Mouse (Mus musculus): ENCODE data around the gene Ckap5.
"Not testable (repeated sequence)": the region's sequence is repeated elsewhere in the genome, so short reads cannot be mapped to it uniquely, and the experiment has no call there.

Gene Ckap5

DNA sequence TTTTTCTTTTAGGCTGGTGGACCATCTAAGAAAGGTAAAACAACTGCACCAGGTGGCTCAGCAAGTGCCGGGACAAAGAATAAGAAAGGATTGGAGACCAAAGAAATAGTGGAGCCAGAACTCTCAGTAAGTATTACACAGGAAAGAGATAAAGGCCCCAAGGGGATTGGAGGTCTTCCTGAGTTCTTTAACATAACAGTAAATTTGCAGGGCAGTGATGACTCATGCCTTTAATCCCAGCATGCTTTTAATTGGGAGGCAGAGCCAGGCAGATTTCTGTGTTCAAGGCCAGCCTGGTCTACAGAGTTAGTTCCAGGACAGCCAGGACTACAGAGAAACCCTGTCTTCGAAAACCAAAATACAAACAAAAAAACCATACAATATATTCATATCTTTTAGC, 41.6 kb downstream of the Ckap5 start:
- Histone ChIP-seq H3K36me3 (ENCODE audit: control insufficient read depth, insufficient read depth, low read length, poor library complexity, severe bottlenecking) (peaks cover 3% of the 10 kb centered on the region), H3K27me3 (ENCODE audit: control insufficient read depth, insufficient read depth, low read length, poor library complexity, severe bottlenecking) (no peaks in the 10 kb centered on the region)
- no peak for DNase-seq (ENCODE audit: low read depth, low spot score)

GRCm38 (mm10) chr2:91580894-91581293, 54.3 kb downstream of the Ckap5 start:
- Histone ChIP-seq H3K27me3 (ENCODE audit: control insufficient read depth, insufficient read depth, low read length, poor library complexity, severe bottlenecking) (no peaks in the 10 kb centered on the region), H3K36me3 (ENCODE audit: control insufficient read depth, insufficient read depth, low read length, poor library complexity, severe bottlenecking) (peaks cover 4% of the 10 kb centered on the region; the same call in 1 of the 2 replicates)
- DNase-seq (ENCODE audit: low read depth, low spot score), result no peak

DNA sequence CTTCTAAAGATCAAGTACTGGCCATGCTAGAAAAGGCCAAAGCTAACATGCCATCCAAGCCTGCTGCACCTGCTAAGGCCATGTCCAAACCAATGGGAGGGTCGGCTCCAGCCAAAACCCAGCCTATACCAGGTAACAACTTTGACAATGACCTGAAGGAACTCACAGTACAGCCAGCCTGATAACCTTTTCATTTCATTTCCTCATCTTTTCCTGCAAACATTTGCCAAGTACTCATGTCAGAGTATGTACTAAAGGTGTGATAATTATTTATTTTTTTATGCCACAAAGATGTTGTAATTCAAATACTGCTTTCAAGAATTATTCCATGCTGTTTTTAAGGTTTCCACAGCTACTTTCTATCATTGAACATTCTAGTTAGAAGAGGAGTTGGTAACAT, 59.7 kb downstream of the Ckap5 start:
- peaks cover 4% of the 10 kb centered on the region; the same call in 1 of the 2 replicates for H3K36me3 ChIP-seq (ENCODE audit: control insufficient read depth, insufficient read depth, low read length, poor library complexity, severe bottlenecking)
- DNase-seq (ENCODE audit: low read depth, low spot score), result no peak
- no peaks in the 10 kb centered on the region for H3K27me3 ChIP-seq (ENCODE audit: control insufficient read depth, insufficient read depth, low read length, poor library complexity, severe bottlenecking)

- H3K36me3 ChIP-seq (ENCODE audit: control insufficient read depth, insufficient read depth, low read length, poor library complexity, severe bottlenecking), result peaks cover 7% of the 10 kb centered on the region; the same call in 1 of the 2 replicates
- no peaks in the 10 kb centered on the region for H3K27me3 ChIP-seq (ENCODE audit: control insufficient read depth, insufficient read depth, low read length, poor library complexity, severe bottlenecking)
- DNase-seq (ENCODE audit: low read depth, low spot score), result no peak
These were observed 73.9 kb downstream of the Ckap5 start for GRCm38 (mm10) chr2:91600475-91600874.

- Histone ChIP-seq H3K27me3 (ENCODE audit: control insufficient read depth, insufficient read depth, low read length, poor library complexity, severe bottlenecking) (no peaks in the 10 kb centered on the region), H3K36me3 (ENCODE audit: control insufficient read depth, insufficient read depth, low read length, poor library complexity, severe bottlenecking) (peaks cover 4% of the 10 kb centered on the region; the same call in 1 of the 2 replicates)
- DNase-seq (ENCODE audit: low read depth, low spot score), result peak; percentile 24
These were observed 75.8 kb downstream of the Ckap5 start for GRCm38 (mm10) chr2:91602389-91602788.

GRCm38 (mm10) chr2:91609370-91609769, 82.8 kb downstream of the Ckap5 start:
- DNase-seq (ENCODE audit: low read depth, low spot score), result peak; percentile 9
- H3K36me3 ChIP-seq (ENCODE audit: control insufficient read depth, insufficient read depth, low read length, poor library complexity, severe bottlenecking); H3K27me3 ChIP-seq (ENCODE audit: control insufficient read depth, insufficient read depth, low read length, poor library complexity, severe bottlenecking): not testable (repeated sequence)

DNA sequence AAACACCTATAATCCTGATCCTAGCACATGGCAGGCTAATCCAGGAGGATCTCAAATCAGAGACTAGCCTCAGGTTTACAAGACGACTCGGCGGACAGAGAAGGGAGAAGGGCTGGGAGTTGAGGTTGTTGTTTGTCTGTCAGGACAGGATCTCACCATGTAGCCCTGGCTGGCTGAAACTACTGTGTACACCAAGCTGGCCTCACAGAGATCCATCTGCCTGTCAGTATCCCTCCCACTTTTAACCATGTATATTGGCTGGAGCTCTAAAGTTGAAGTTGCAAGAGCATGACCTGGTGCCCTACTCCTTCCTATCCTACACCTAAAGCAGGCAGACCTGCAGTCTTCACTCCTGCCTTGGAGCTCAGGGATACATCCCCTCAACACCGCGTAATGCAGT, 95.8 kb downstream of the Ckap5 start:
- Histone ChIP-seq H3K27me3 (ENCODE audit: control insufficient read depth, insufficient read depth, low read length, poor library complexity, severe bottlenecking) (no peaks in the 10 kb centered on the region), H3K36me3 (ENCODE audit: control insufficient read depth, insufficient read depth, low read length, poor library complexity, severe bottlenecking) (peaks cover 4% of the 10 kb centered on the region)
- no peak for DNase-seq (ENCODE audit: low read depth, low spot score)

- not testable (repeated sequence) for H3K27me3 ChIP-seq (ENCODE audit: control insufficient read depth, insufficient read depth, low read length, poor library complexity, severe bottlenecking); DNase-seq (ENCODE audit: low read depth, low spot score); H3K36me3 ChIP-seq (ENCODE audit: control insufficient read depth, insufficient read depth, low read length, poor library complexity, severe bottlenecking)
These were observed 96.8 kb downstream of the Ckap5 start for GRCm38 (mm10) chr2:91623366-91623765.

DNA sequence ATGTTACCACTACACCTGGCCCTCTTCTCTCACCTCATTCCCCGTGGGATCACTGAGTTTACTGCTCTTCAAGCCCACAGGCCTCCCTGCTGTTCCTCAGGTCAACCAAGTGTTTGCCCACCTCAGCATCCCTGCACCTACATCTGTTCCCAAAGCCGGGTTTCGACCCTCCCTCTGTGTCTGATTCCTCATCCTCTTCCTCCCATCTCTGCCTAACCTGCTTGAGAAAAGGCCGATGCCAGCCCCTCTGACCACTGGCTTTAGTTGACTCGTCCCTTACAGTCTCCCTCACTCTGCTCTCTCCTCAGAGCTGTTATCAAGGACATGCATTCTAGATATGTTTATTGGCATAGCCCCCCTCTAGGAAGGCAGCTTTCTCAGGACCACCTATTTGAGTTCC, 100.9 kb downstream of the Ckap5 start:
- Histone ChIP-seq H3K36me3 (ENCODE audit: control insufficient read depth, insufficient read depth, low read length, poor library complexity, severe bottlenecking) (no peaks in the 10 kb centered on the region), H3K27me3 (ENCODE audit: control insufficient read depth, insufficient read depth, low read length, poor library complexity, severe bottlenecking) (no peaks in the 10 kb centered on the region)
- no peak for DNase-seq (ENCODE audit: low read depth, low spot score)

- H3K27me3 ChIP-seq (ENCODE audit: control insufficient read depth, insufficient read depth, low read length, poor library complexity, severe bottlenecking), result no peaks in the 10 kb centered on the region
- no peaks in the 10 kb centered on the region for H3K36me3 ChIP-seq (ENCODE audit: control insufficient read depth, insufficient read depth, low read length, poor library complexity, severe bottlenecking)
- no peak for DNase-seq (ENCODE audit: low read depth, low spot score)
These were observed 101.6 kb downstream of the Ckap5 start for GRCm38 (mm10) chr2:91628171-91628570.

DNA sequence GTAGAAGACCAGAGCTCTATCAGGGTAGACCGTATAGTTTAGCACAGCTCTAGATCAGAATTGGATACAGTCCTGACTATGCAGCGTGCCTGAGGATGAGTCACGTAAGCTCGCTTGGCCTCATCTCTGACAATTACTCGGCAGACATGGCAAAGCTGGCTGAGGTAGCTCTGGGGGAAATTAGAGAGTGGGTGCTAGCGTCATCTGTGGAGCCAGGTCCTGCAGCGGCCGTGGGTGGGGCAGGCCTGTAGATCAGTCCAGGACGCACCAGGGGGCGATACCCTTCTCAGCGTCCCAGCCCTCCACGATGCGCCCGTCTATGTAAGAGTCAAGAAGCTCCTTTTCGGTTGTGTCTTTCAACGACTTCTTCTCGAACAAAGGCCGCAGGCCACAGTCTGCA, 103.1 kb downstream of the Ckap5 start:
- DNase-seq (ENCODE audit: low read depth, low spot score), result no peak
- Histone ChIP-seq H3K36me3 (ENCODE audit: control insufficient read depth, insufficient read depth, low read length, poor library complexity, severe bottlenecking) (no peaks in the 10 kb centered on the region), H3K27me3 (ENCODE audit: control insufficient read depth, insufficient read depth, low read length, poor library complexity, severe bottlenecking) (no peaks in the 10 kb centered on the region)

DNA sequence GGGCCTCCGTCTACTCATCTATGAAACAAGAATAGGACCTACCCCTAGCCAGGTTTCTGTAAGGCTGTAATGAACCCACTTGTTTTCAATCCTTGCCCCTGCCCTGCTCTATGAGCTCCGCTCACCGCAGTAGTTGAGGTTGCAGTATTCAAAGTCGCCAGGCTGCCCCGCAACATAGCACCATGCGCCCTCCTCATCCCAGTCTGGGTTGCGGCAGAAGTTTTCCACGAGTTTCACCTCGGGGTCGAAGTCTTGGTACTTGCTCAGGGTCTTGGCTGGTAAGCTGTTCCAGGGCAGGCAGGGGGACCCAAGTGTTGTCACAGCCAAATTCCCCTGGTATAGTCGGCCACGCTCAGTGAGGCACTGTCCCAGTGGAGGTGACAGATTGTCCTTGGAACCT, 103.8 kb downstream of the Ckap5 start:
- Histone ChIP-seq H3K36me3 (ENCODE audit: control insufficient read depth, insufficient read depth, low read length, poor library complexity, severe bottlenecking) (no peaks in the 10 kb centered on the region), H3K27me3 (ENCODE audit: control insufficient read depth, insufficient read depth, low read length, poor library complexity, severe bottlenecking) (no peaks in the 10 kb centered on the region)
- no peak for DNase-seq (ENCODE audit: low read depth, low spot score)

GRCm38 (mm10) chr2:91631826-91632225, 105.3 kb downstream of the Ckap5 start:
- H3K27me3 ChIP-seq (ENCODE audit: control insufficient read depth, insufficient read depth, low read length, poor library complexity, severe bottlenecking), result no peaks in the 10 kb centered on the region
- no peak for DNase-seq (ENCODE audit: low read depth, low spot score)
- H3K36me3 ChIP-seq (ENCODE audit: control insufficient read depth, insufficient read depth, low read length, poor library complexity, severe bottlenecking), result no peaks in the 10 kb centered on the region

DNA sequence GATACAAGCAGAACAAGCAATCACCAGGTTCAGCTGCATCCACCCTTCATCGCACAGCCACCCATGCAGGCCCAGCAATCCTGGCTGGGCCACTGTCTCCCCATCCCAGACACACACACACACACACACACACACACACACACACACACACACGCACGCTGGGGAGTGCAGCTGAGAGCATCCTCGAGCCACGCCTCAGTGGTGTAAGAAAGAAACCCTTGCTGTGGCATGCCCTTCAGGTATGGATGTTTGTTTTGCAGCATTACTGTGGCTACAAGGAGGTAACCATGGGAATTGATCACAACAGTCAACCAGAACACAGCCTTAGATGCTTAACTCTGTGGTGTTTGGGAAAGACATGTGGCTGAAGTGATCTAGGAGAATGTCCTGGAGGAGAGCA, 105.8 kb downstream of the Ckap5 start:
- DNase-seq (ENCODE audit: low read depth, low spot score), result no peak
- Histone ChIP-seq H3K36me3 (ENCODE audit: control insufficient read depth, insufficient read depth, low read length, poor library complexity, severe bottlenecking) (no peaks in the 10 kb centered on the region), H3K27me3 (ENCODE audit: control insufficient read depth, insufficient read depth, low read length, poor library complexity, severe bottlenecking) (no peaks in the 10 kb centered on the region)

GRCm38 (mm10) chr2:91633334-91633977, 106.9 kb downstream of the Ckap5 start:
- Histone ChIP-seq H3K27me3 (ENCODE audit: control insufficient read depth, insufficient read depth, low read length, poor library complexity, severe bottlenecking) (no peaks in the 10 kb centered on the region), H3K36me3 (ENCODE audit: control insufficient read depth, insufficient read depth, low read length, poor library complexity, severe bottlenecking) (no peaks in the 10 kb centered on the region)
- DNase-seq (ENCODE audit: low read depth, low spot score), result no peak

GRCm38 (mm10) chr2:91634841-91635240, 108.3 kb downstream of the Ckap5 start:
- H3K27me3 ChIP-seq (ENCODE audit: control insufficient read depth, insufficient read depth, low read length, poor library complexity, severe bottlenecking), result no peaks in the 10 kb centered on the region
- DNase-seq (ENCODE audit: low read depth, low spot score), result no peak
- no peaks in the 10 kb centered on the region for H3K36me3 ChIP-seq (ENCODE audit: control insufficient read depth, insufficient read depth, low read length, poor library complexity, severe bottlenecking)

All from splenic B cell, adult 2 months (primary cell).